In genomic region chr6:128033172-128033867, GRCm38 (mm10) we compare ENCODE assay signal across 8 mouse cellular contexts.
DNase-seq lines count a peak whose midpoint lies in the region; ATAC-seq and TF ChIP-seq lines count a peak whose summit lies in the region.

No protein-coding gene starts in this region.

- peaks cover 14% of the 10 kb centered on the region for H3K27me3 ChIP-seq in embryonic facial prominence, embryonic 13.5 days
- H3K27me3 ChIP-seq in midbrain, embryonic 12.5 days, result peaks cover 52% of the 10 kb centered on the region

- H3K36me3 ChIP-seq in embryonic facial prominence, embryonic 13.5 days, result no peaks in the 10 kb centered on the region
- no peaks in the 10 kb centered on the region for H3K36me3 ChIP-seq in midbrain, embryonic 12.5 days

- H3K9ac ChIP-seq in embryonic facial prominence, embryonic 13.5 days, result peak overlapping the region; percentile 74
- H3K9ac ChIP-seq in midbrain, embryonic 12.5 days (replicated peaks), result no peak overlapping the region

- H3K4me1 ChIP-seq in embryonic facial prominence, embryonic 13.5 days, result peaks cover 82% of the 10 kb centered on the region
- peaks cover 45% of the 10 kb centered on the region for H3K4me1 ChIP-seq in midbrain, embryonic 12.5 days

- no peak for TF ChIP-seq CTCF in left cerebral cortex, adult 2 months (IDR thresholded peaks at IDR 0.05)

- peak overlapping the region; percentile 19 for H3K4me3 ChIP-seq in left cerebral cortex, adult 2 months
- peak overlapping the region; percentile 56 for H3K4me3 ChIP-seq in embryonic facial prominence, embryonic 13.5 days
- peak overlapping the region; percentile 56; the same call in 1 of the 2 replicates for H3K4me3 ChIP-seq in midbrain, embryonic 12.5 days

- H3K27ac ChIP-seq in left cerebral cortex, adult 2 months, result no peak overlapping the region; the same call in 1 of the 2 replicates
- H3K27ac ChIP-seq in embryonic facial prominence, embryonic 13.5 days, result peak overlapping the region; percentile 73
- no peak overlapping the region for H3K27ac ChIP-seq in midbrain, embryonic 12.5 days (replicated peaks)

- ATAC-seq in embryonic facial prominence, embryonic 13.5 days (ENCODE audit: insufficient number of reproducible peaks, insufficient read depth, low FRiP score, low TSS enrichment, low read depth), result no peak
- no peak for ATAC-seq in midbrain, embryonic 12.5 days (ENCODE audit: low FRiP score, low read depth)
- no peak for ATAC-seq in megakaryocyte-erythroid progenitor cell, adult 5-6 weeks (replicated peaks; ENCODE audit: low FRiP score, low TSS enrichment, poor library complexity, severe bottlenecking)

- no peak for DNase-seq in left cerebral cortex, adult 2 months (ENCODE audit: extremely low spot score in 1 of 2, low spot score in 2 of 2)
- no peak for DNase-seq in left cerebral cortex, postnatal 36 days (ENCODE audit: low spot score in 2 of 2)
- DNase-seq in heart, postnatal 36 days, result peak; percentile 32 to 55
- DNase-seq in left cerebral cortex, postnatal 14 days (ENCODE audit: low spot score in 2 of 2), result no peak
- no peak for DNase-seq in Muller cell, postnatal 12 days (ENCODE audit: inconsistent ontology term)

- H3K9me3 ChIP-seq in embryonic facial prominence, embryonic 13.5 days, result no peaks in the 10 kb centered on the region
- H3K9me3 ChIP-seq in midbrain, embryonic 12.5 days, result no peaks in the 10 kb centered on the region

- WGBS in embryonic facial prominence, embryonic 13.5 days, result 31% methylated on average over 11 of the region's 11 CpGs
- 30% methylated on average over 11 of the region's 11 CpGs for WGBS in midbrain, embryonic 12.5 days

- peak overlapping the region; percentile 97 for H3K4me2 ChIP-seq in embryonic facial prominence, embryonic 13.5 days
- H3K4me2 ChIP-seq in midbrain, embryonic 12.5 days (replicated peaks), result peak overlapping the region; percentile 96

- intact Hi-C loops in left cerebral cortex, adult 2 months (cut with DNase I), result loop anchor here (2.0 kb wide), 2 partner anchors 63 to 111 kb away; no protein-coding TSS in a partner anchor
- intact Hi-C loops in left cerebral cortex, postnatal 36 days (cut with DNase I), result loop anchor here (5.0 kb wide), 1 partner anchor 61 kb away; no protein-coding TSS in a partner anchor
- intact Hi-C loops in heart, postnatal 36 days (cut with DNase I), result loop anchor here (2.0 to 5.0 kb wide), 2 partner anchors 46 to 61 kb away; no protein-coding TSS in a partner anchor
- intact Hi-C loops in left cerebral cortex, postnatal 14 days (cut with DNase I), result loop anchor here (2.0 to 10.0 kb wide), 4 partner anchors 57 to 561 kb away; no protein-coding TSS in a partner anchor

Comparison
In these comparisons a context has a peak if more than half of its experiments do, and no peak if none do; other contexts are left out.
1. DNase-seq: peak in heart, postnatal 36 days (2 of 2); none in left cerebral cortex, adult 2 months (0 of 2), left cerebral cortex, postnatal 36 days (0 of 2), left cerebral cortex, postnatal 14 days (0 of 2) and Muller cell, postnatal 12 days (single experiment).
2. Peak in every context shown above with its lines, with median percentiles within 50 percentile points of each other: H3K4me3 ChIP-seq.